Mouse (Mus musculus) frontal cortex, adult 2 months (tissue): ENCODE data around the gene Gm10401. TPM values are rescaled to one million over a fixed set of nuclear protein-coding genes. Genes with fewer than 3 reads are reported as not detected.

Experiments
- polyA plus RNA-seq: library from polyadenylated mRNA; depleted of rRNA; stranded (reverse); fragments of >200 nt; gene quantifications from 2 replicates; pipeline ENCODE4 v1.2.3, GENCODE M21; 2012; rRNA removed

Gm10401 gene
- polyA plus RNA-seq, 1 experiment: not detected

Other genes starting within 250 kb of the Gm10401 start
- gene 4930519G04Rik, start 244.6 kb downstream of the Gm10401 start, polyA plus RNA-seq: not detected in 2 replicates
- gene Gm9936, start 239.6 kb downstream of the Gm10401 start, polyA plus RNA-seq: 0.25 and 0.40 TPM in 2 replicates
- 8.3 and 8.7 TPM in 2 replicates for gene Oasl2, start 201.4 kb downstream of the Gm10401 start, polyA plus RNA-seq
- 0.48 and 0.78 TPM in 2 replicates for gene Oasl1, start 175.1 kb downstream of the Gm10401 start, polyA plus RNA-seq
- 112 and 115 TPM in 2 replicates for gene 2210016L21Rik, start 156.1 kb downstream of the Gm10401 start, polyA plus RNA-seq
- gene Hnf1a, start 127.2 kb downstream of the Gm10401 start, polyA plus RNA-seq: not detected in 2 replicates
- gene Sppl3, start 87.2 kb downstream of the Gm10401 start, polyA plus RNA-seq: 70.2 and 71.3 TPM in 2 replicates
- 13.1 and 14.9 TPM in 2 replicates for gene Acads, start 21.1 kb upstream of the Gm10401 start, polyA plus RNA-seq
- gene Unc119b, start 36.7 kb upstream of the Gm10401 start, polyA plus RNA-seq: 27.9 and 28.9 TPM in 2 replicates
- 66.5 and 67.1 TPM in 2 replicates for gene Mlec, start 59.9 kb upstream of the Gm10401 start, polyA plus RNA-seq
- 291 and 354 TPM in 2 replicates for gene Cabp1, start 96.1 kb upstream of the Gm10401 start, polyA plus RNA-seq
- gene Pop5, start 137.5 kb upstream of the Gm10401 start, polyA plus RNA-seq: 129 and 134 TPM in 2 replicates
- gene Rnf10, start 174.6 kb upstream of the Gm10401 start, polyA plus RNA-seq: 177 and 178 TPM in 2 replicates
- 29.4 and 34.3 TPM in 2 replicates for gene Coq5, start 181.4 kb upstream of the Gm10401 start, polyA plus RNA-seq
- 637 and 750 TPM in 2 replicates for gene Dynll1, start 202.7 kb upstream of the Gm10401 start, polyA plus RNA-seq
- 67.9 and 79.2 TPM in 2 replicates for gene Srsf9, start 228.9 kb upstream of the Gm10401 start, polyA plus RNA-seq
- gene Gatc, start 242.9 kb upstream of the Gm10401 start, polyA plus RNA-seq: 32.8 and 33.0 TPM in 2 replicates
- gene Triap1, start 242.9 kb upstream of the Gm10401 start, polyA plus RNA-seq: 22.2 and 24.1 TPM in 2 replicates